Mouse (Mus musculus): ENCODE measurements around the gene Stradb. TPM values are rescaled to one million over a fixed set of nuclear protein-coding genes. Genes with fewer than 3 reads are reported as not detected.

Gene Stradb
- total RNA-seq, 2 experiments from 2014 or later: 78.1 to 80.1 TPM

Other genes with a start within 250 kb of the Stradb start
- gene Casp8, start 178.1 kb upstream of the Stradb start, total RNA-seq (2021): 1 to 10 TPM; 6.6 to 8.0 TPM
- 10 to 100 TPM; 53.2 to 58.7 TPM for gene Trak2, start 92 bp upstream of the Stradb start, total RNA-seq (2021)
- not detected for gene C2cd6, start 121.4 kb downstream of the Stradb start, total RNA-seq (2021)
- 1 to 10 TPM; 3.7 to 4.4 TPM for gene Tmem237, start 146.9 kb downstream of the Stradb start, total RNA-seq (2021)
- gene Mpp4, start 189.9 kb downstream of the Stradb start, total RNA-seq (2021): not detected

Data from gastrocnemius, postnatal 14 days (tissue).